Mouse (Mus musculus) lung, adult 2 months (tissue): Measurements from ENCODE around the gene Znrf4.

Experiments used
- CTCF ChIP-seq: fragments of 200-500 bp; IDR thresholded peaks from 2 replicates; pipeline ENCODE4 v1.5.1; 2011; ENCODE audit warnings: mild to moderate bottlenecking, low read length, control low read depth; ENCODE audit not compliant: insufficient read depth
- POLR2A ChIP-seq: fragments of 200-500 bp; IDR thresholded peaks from 2 replicates; pipeline ENCODE4 v1.6.1; 2011; ENCODE audit warnings: low read depth, mild to moderate bottlenecking, control low read depth, low read length, borderline replicate concordance; ENCODE audit errors: extremely low read depth

GRCm38 (mm10) chr17:56473611-56473905, 38.7 kb downstream of the Znrf4 start:
- TF ChIP-seq CTCF (no peak), POLR2A (no peak)
